Comparison of ENCODE assay signal across 11 mouse cellular contexts in the genomic region with DNA sequence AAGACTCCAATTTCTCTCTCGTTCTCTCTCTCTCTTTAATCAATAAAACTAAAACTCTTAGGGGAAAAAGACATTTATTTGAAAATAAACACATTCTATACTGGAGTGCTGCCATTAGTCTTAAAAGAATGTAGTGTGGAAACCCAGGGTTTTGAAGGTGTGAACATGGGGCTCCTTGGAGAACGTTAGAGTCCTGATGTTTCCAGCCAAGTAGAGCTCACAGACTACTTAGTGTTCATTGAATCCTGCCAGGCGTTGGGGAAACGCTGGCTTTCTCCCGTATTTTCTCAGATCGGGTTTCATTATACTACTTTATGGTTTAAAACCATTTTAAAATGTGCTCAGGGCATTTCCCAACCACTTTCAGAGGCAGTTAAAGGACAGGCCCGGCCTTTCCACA.
"Had no signal": no experiment of that assay in that cellular context is flagged by ENCODE, and none has a peak within 500 bp of the region (broad histone marks: within the 10 kb centered on the region; RNA-seq: fewer than 3 reads in every experiment).

No protein-coding gene starts in this region.

- H3K9me3 ChIP-seq: kidney, embryonic 15.5 days; liver, embryonic 15.5 days; midbrain, embryonic 13.5 days had no signal

- H3K4me2 ChIP-seq: kidney, embryonic 15.5 days; liver, embryonic 11.5 days; liver, embryonic 15.5 days; midbrain, embryonic 13.5 days had no signal

- H3K9ac ChIP-seq: kidney, embryonic 15.5 days; liver, embryonic 15.5 days; midbrain, embryonic 13.5 days had no signal

- H3K27ac ChIP-seq: kidney, embryonic 15.5 days; liver, embryonic 15.5 days; midbrain, embryonic 13.5 days had no signal

- H3K4me3 ChIP-seq: kidney, embryonic 15.5 days; liver, embryonic 15.5 days; midbrain, embryonic 13.5 days had no signal

- H3K4me1 ChIP-seq: kidney, embryonic 15.5 days; liver, embryonic 15.5 days; midbrain, embryonic 13.5 days had no signal

- H3K27me3 ChIP-seq: kidney, embryonic 15.5 days; liver, embryonic 15.5 days; midbrain, embryonic 13.5 days had no signal

- ATAC-seq: intestine, embryonic 16.5 days; midbrain, embryonic 13.5 days had no signal

- DNase-seq: kidney, adult 2 months; kidney, postnatal 14 days; left cerebral cortex, postnatal 4 days; lung, postnatal 14 days; right cerebral cortex, postnatal 14 days; thymus, postnatal 36 days had no signal

- H3K36me3 ChIP-seq: liver, embryonic 15.5 days; midbrain, embryonic 13.5 days had no signal
